Mouse (Mus musculus) liver, embryonic 16.5 days (tissue): ENCODE measurements around the gene Mmp27. TPM values are rescaled to one million over a fixed set of nuclear protein-coding genes. Genes with fewer than 3 reads are reported as not detected.

ENCODE experiments used
- ATAC-seq: fragments of 200-750 bp; cut with Nextera tagmentation; 2 replicates; pipeline ENCODE4 v1.8.0; 2017; ENCODE audit warnings: low read depth, mild to moderate bottlenecking, moderate number of reproducible peaks, moderate library complexity
- H3K27ac ChIP-seq: fragments of 300-500 bp; sonication (generic); 2 replicates; pipeline ENCODE4 v1.5.1; 2014; ENCODE audit warnings: mild to moderate bottlenecking, low read length
- H3K27me3 ChIP-seq: fragments of 300-500 bp; sonication (generic); 2 replicates; pipeline ENCODE4 v1.6.1; 2014; ENCODE audit warnings: low read depth, low read length, mixed read lengths; ENCODE audit not compliant: control insufficient read depth, insufficient read depth
- H3K36me3 ChIP-seq: fragments of 300-500 bp; sonication (generic); 2 replicates; pipeline ENCODE4 v1.6.1; 2014; ENCODE audit warnings: mild to moderate bottlenecking; ENCODE audit not compliant: control insufficient read depth, insufficient read depth
- H3K4me1 ChIP-seq: fragments of 300-500 bp; sonication (generic); 2 replicates; pipeline ENCODE4 v1.6.1; 2014; ENCODE audit warnings: low read depth, low read length, mixed read lengths; ENCODE audit not compliant: control insufficient read depth
- H3K4me2 ChIP-seq: fragments of 300-500 bp; sonication (generic); 2 replicates; pipeline ENCODE4 v1.6.1; 2014; ENCODE audit warnings: low read depth, low read length, mixed read lengths
- H3K4me3 ChIP-seq: fragments of 300-500 bp; sonication (generic); 2 replicates; pipeline ENCODE4 v1.5.1; 2014; ENCODE audit warnings: low read depth, mild to moderate bottlenecking, low read length
- H3K9ac ChIP-seq: fragments of 300-500 bp; sonication (generic); 2 replicates; pipeline ENCODE4 v1.6.1; 2014; ENCODE audit warnings: low read depth, low read length
- H3K9me3 ChIP-seq: fragments of 300-500 bp; sonication (generic); replicated peaks from 2 replicates; pipeline ENCODE4 v1.6.1; 2016; ENCODE audit warnings: low read length; ENCODE audit not compliant: control insufficient read depth
- WGBS: fragments of 180-500 bp; shearing (Covaris S2); extraction: QIAGEN DNeasy Blood & Tissue Kit; methylation state at CpG from one replicate; pipeline ENCODE4 v1.1.7; 2014; ENCODE audit not compliant: insufficient replicate concordance; 5-methylcytosine and 5-hydroxymethylcytosine counted together
- polyA plus RNA-seq: library from polyadenylated mRNA; unstranded; fragments of >200 nt; fragmentation: Nextera tagmentation; extraction: Ambion mirVana; gene quantifications from 2 replicates; pipeline ENCODE4 v1.2.1, GENCODE M21; 2015

Gene Mmp27
- polyA plus RNA-seq, 1 experiment from 2014 or later = 0.09 TPM

GRCm38 (mm10) chr9:7558221-7559017, 12.8 kb upstream of the Mmp27 start, which contains the start of gene Mmp8:
Gene Mmp8 (plus strand): TSS chr9:7558456.
- H3K4me3 ChIP-seq = no peak within 1 kb of the TSS
- no peak within 1 kb of the TSS for H3K9ac ChIP-seq
- H3K36me3 ChIP-seq = no peaks in the 10 kb centered on the region
- no peaks in the 10 kb centered on the region for H3K27me3 ChIP-seq
- no peak within 1 kb of the TSS for H3K27ac ChIP-seq
- no peaks in the 10 kb centered on the region for H3K9me3 ChIP-seq
- H3K4me2 ChIP-seq = no peak within 1 kb of the TSS
- 52% methylated on average over 8 of the region's 8 CpGs for WGBS
- 0 out of 2 replicates have a peak, but pooled peaks have one; percentile 37 for ATAC-seq
- no peaks in the 10 kb centered on the region for H3K4me1 ChIP-seq

DNA sequence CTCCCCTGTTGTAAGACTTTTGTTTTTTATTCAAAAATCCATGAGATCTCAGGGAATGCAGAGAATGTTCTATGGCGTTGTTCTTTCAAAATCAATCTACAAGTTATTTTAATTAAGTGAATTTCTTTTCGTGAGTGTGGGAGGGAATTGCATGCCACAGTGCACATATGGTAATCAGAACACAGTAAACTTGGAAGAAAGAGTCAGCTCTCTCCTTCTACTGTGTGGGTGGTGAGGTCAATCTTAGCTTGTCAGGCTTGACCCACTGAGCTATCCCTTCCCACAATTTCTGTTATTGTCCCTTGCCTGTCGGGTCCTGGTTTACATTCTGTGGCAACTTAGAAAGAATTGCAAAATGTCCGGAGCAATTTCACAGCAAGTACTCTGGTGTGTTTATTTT, 11.2 kb upstream of the Mmp27 start:
- Histone ChIP-seq H3K4me1 (no peaks in the 10 kb centered on the region), H3K27ac (no peak overlapping the region), H3K36me3 (no peaks in the 10 kb centered on the region), H3K4me2 (no peak overlapping the region), H3K9me3 (no peaks in the 10 kb centered on the region), H3K9ac (no peak overlapping the region), H3K27me3 (no peaks in the 10 kb centered on the region), H3K4me3 (no peak overlapping the region)
- ATAC-seq = no peak
- 53% methylated on average over 4 of the region's 4 CpGs for WGBS

- H3K4me2 ChIP-seq = no peak overlapping the region
- H3K27me3 ChIP-seq = no peaks in the 10 kb centered on the region
- peak; percentile 60; the same call in 1 of the 2 replicates for ATAC-seq
- no peaks in the 10 kb centered on the region for H3K4me1 ChIP-seq
- H3K4me3 ChIP-seq = no peak overlapping the region
- no peaks in the 10 kb centered on the region for H3K9me3 ChIP-seq
- 33% methylated on average over 7 of the region's 7 CpGs for WGBS
- no peaks in the 10 kb centered on the region for H3K36me3 ChIP-seq
- no peak overlapping the region for H3K27ac ChIP-seq
- no peak overlapping the region for H3K9ac ChIP-seq
These were observed 3.8 kb upstream of the Mmp27 start for GRCm38 (mm10) chr9:7567376-7567775.

GRCm38 (mm10) chr9:7567923-7568322, 3.3 kb upstream of the Mmp27 start:
- H3K27ac ChIP-seq = no peak overlapping the region
- H3K36me3 ChIP-seq = no peaks in the 10 kb centered on the region
- H3K4me2 ChIP-seq = no peak overlapping the region
- no peaks in the 10 kb centered on the region for H3K4me1 ChIP-seq
- H3K9me3 ChIP-seq = no peaks in the 10 kb centered on the region
- H3K4me3 ChIP-seq = no peak overlapping the region
- WGBS = 37% methylated on average over 2 of the region's 2 CpGs
- ATAC-seq = no peak
- H3K9ac ChIP-seq = no peak overlapping the region
- no peaks in the 10 kb centered on the region for H3K27me3 ChIP-seq

- H3K4me3 ChIP-seq = no peak overlapping the region
- no peak overlapping the region for H3K9ac ChIP-seq
- H3K36me3 ChIP-seq = no peaks in the 10 kb centered on the region
- no peak overlapping the region for H3K27ac ChIP-seq
- H3K4me2 ChIP-seq = no peak overlapping the region
- 81% methylated on average over 1 of the region's 1 CpGs for WGBS
- ATAC-seq = no peak
- H3K27me3 ChIP-seq = no peaks in the 10 kb centered on the region
- no peaks in the 10 kb centered on the region for H3K9me3 ChIP-seq
- no peaks in the 10 kb centered on the region for H3K4me1 ChIP-seq
These were observed 711 bp upstream of the Mmp27 start for GRCm38 (mm10) chr9:7570485-7570884.

GRCm38 (mm10) chr9:7572188-7572587, 992 bp downstream of the Mmp27 start:
- Histone ChIP-seq H3K4me2 (no peak overlapping the region), H3K4me1 (no peaks in the 10 kb centered on the region), H3K27me3 (no peaks in the 10 kb centered on the region), H3K4me3 (no peak overlapping the region), H3K9ac (no peak overlapping the region), H3K36me3 (no peaks in the 10 kb centered on the region), H3K9me3 (no peaks in the 10 kb centered on the region), H3K27ac (no peak overlapping the region)
- ATAC-seq = peak; percentile 30; the same call in 1 of the 2 replicates
- 33% methylated on average over 7 of the region's 7 CpGs for WGBS

GRCm38 (mm10) chr9:7572663-7573308, 1.6 kb downstream of the Mmp27 start:
- Histone ChIP-seq H3K4me3 (no peak overlapping the region), H3K4me2 (no peak overlapping the region), H3K9me3 (no peaks in the 10 kb centered on the region), H3K4me1 (no peaks in the 10 kb centered on the region), H3K9ac (no peak overlapping the region), H3K27me3 (no peaks in the 10 kb centered on the region), H3K27ac (no peak overlapping the region), H3K36me3 (no peaks in the 10 kb centered on the region)
- 0 out of 2 replicates have a peak, but pooled peaks have one; percentile 19 for ATAC-seq
- 48% methylated on average over 2 of the region's 2 CpGs for WGBS

DNA sequence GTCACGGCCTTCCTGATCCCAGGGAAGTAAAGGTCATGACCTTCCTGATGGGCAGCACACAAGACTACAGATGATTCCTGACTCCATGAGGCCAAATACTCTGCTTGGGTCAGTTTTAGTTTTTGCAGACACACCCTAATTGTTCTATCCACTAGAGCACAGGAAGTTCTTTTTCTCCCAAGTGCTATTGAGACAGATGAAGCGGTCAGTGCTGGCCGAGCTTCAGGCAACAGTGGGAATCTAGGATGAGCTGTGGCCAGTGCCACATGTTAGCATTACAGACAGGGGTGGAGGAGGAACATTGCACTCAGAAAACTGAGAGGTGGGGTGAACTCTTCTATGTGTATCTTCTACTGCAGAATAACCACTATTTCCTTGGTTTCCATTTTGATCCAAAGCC, 4.3 kb downstream of the Mmp27 start:
- Histone ChIP-seq H3K4me3 (no peak overlapping the region), H3K27me3 (no peaks in the 10 kb centered on the region), H3K9me3 (no peaks in the 10 kb centered on the region), H3K4me1 (no peaks in the 10 kb centered on the region), H3K9ac (no peak overlapping the region), H3K36me3 (no peaks in the 10 kb centered on the region), H3K4me2 (no peak overlapping the region), H3K27ac (no peak overlapping the region)
- ATAC-seq = no peak
- WGBS = 61% methylated on average over 3 of the region's 3 CpGs

- Histone ChIP-seq H3K9ac (no peak overlapping the region), H3K27ac (no peak overlapping the region), H3K27me3 (no peaks in the 10 kb centered on the region), H3K4me3 (no peak overlapping the region), H3K4me1 (no peaks in the 10 kb centered on the region), H3K9me3 (no peaks in the 10 kb centered on the region), H3K36me3 (no peaks in the 10 kb centered on the region), H3K4me2 (no peak overlapping the region)
- 58% methylated on average over 2 of the region's 2 CpGs for whole genome bisulfite sequencing
- ATAC-seq = no peak
These were observed 6.2 kb downstream of the Mmp27 start for GRCm38 (mm10) chr9:7577371-7577770.
